Mouse (Mus musculus): ENCODE measurements around the gene Gprc5b. TPM values are rescaled to one million over a fixed set of nuclear protein-coding genes. Genes with fewer than 3 reads are reported as not detected.

Gprc5b gene
- polyA plus RNA-seq, 1 experiment from 2014 or later, result 7.5 TPM

- Histone ChIP-seq H3K4me2 (no peak overlapping the region), H3K4me3 (replicated peaks) (no peak overlapping the region), H3K27ac (no peak overlapping the region), H3K9me3 (no peaks in the 10 kb centered on the region), H3K4me1 (replicated peaks) (0 out of 2 replicates have a peak, but pooled peaks cover 5% of the 10 kb centered on the region), H3K27me3 (no peaks in the 10 kb centered on the region), H3K9ac (replicated peaks) (no peak overlapping the region), H3K36me3 (no peaks in the 10 kb centered on the region)
- no peak for ATAC-seq (ENCODE audit: insufficient number of reproducible peaks, insufficient read depth, low FRiP score, low TSS enrichment, low read depth)
- 78% methylated on average over 3 of the region's 3 CpGs for WGBS
These were observed 47.8 kb downstream of the Gprc5b start for GRCm38 (mm10) chr7:118947241-118947640.

GRCm38 (mm10) chr7:118944884-118945283, 50.1 kb downstream of the Gprc5b start:
- Histone ChIP-seq H3K27me3 (no peaks in the 10 kb centered on the region), H3K36me3 (no peaks in the 10 kb centered on the region), H3K4me2 (no peak overlapping the region), H3K4me3 (replicated peaks) (no peak overlapping the region), H3K27ac (no peak overlapping the region), H3K9me3 (no peaks in the 10 kb centered on the region), H3K4me1 (replicated peaks) (0 out of 2 replicates have a peak, but pooled peaks cover 5% of the 10 kb centered on the region), H3K9ac (replicated peaks) (no peak overlapping the region)
- ATAC-seq (ENCODE audit: insufficient number of reproducible peaks, insufficient read depth, low FRiP score, low TSS enrichment, low read depth), result no peak
- WGBS, result 10% methylated on average over 2 of the region's 2 CpGs

GRCm38 (mm10) chr7:118943170-118943569, 51.8 kb downstream of the Gprc5b start:
- no peaks in the 10 kb centered on the region for H3K36me3 ChIP-seq
- no peak overlapping the region for H3K27ac ChIP-seq
- no peak overlapping the region for H3K9ac ChIP-seq (replicated peaks)
- H3K27me3 ChIP-seq, result no peaks in the 10 kb centered on the region
- 42% methylated on average over 7 of the region's 7 CpGs for WGBS
- no peak overlapping the region for H3K4me3 ChIP-seq (replicated peaks)
- no peak for ATAC-seq (ENCODE audit: insufficient number of reproducible peaks, insufficient read depth, low FRiP score, low TSS enrichment, low read depth)
- no peaks in the 10 kb centered on the region for H3K9me3 ChIP-seq
- 0 out of 2 replicates have a peak, but pooled peaks cover 5% of the 10 kb centered on the region for H3K4me1 ChIP-seq (replicated peaks)
- H3K4me2 ChIP-seq, result no peak overlapping the region

GRCm38 (mm10) chr7:118942297-118942696, 52.7 kb downstream of the Gprc5b start:
- no peak overlapping the region for H3K9ac ChIP-seq (replicated peaks)
- no peaks in the 10 kb centered on the region for H3K27me3 ChIP-seq
- H3K9me3 ChIP-seq, result no peaks in the 10 kb centered on the region
- H3K4me3 ChIP-seq (replicated peaks), result no peak overlapping the region
- WGBS, result 53% methylated on average over 3 of the region's 3 CpGs
- ATAC-seq (ENCODE audit: insufficient number of reproducible peaks, insufficient read depth, low FRiP score, low TSS enrichment, low read depth), result no peak
- no peaks in the 10 kb centered on the region for H3K36me3 ChIP-seq
- H3K27ac ChIP-seq, result no peak overlapping the region
- H3K4me2 ChIP-seq, result no peak overlapping the region
- 0 out of 2 replicates have a peak, but pooled peaks cover 5% of the 10 kb centered on the region for H3K4me1 ChIP-seq (replicated peaks)

- H3K27ac ChIP-seq, result no peak overlapping the region
- ATAC-seq (ENCODE audit: insufficient number of reproducible peaks, insufficient read depth, low FRiP score, low TSS enrichment, low read depth), result no peak
- no peak overlapping the region for H3K4me3 ChIP-seq (replicated peaks)
- no peaks in the 10 kb centered on the region for H3K9me3 ChIP-seq
- no peak overlapping the region for H3K4me2 ChIP-seq
- no peaks in the 10 kb centered on the region for H3K4me1 ChIP-seq (replicated peaks)
- H3K9ac ChIP-seq (replicated peaks), result no peak overlapping the region
- 75% methylated on average over 11 of the region's 11 CpGs for WGBS
- no peaks in the 10 kb centered on the region for H3K27me3 ChIP-seq
- no peaks in the 10 kb centered on the region for H3K36me3 ChIP-seq
These were observed 57.3 kb downstream of the Gprc5b start for GRCm38 (mm10) chr7:118937469-118938387.

- Histone ChIP-seq H3K4me3 (replicated peaks) (no peak overlapping the region), H3K4me1 (replicated peaks) (no peaks in the 10 kb centered on the region), H3K4me2 (no peak overlapping the region), H3K9me3 (no peaks in the 10 kb centered on the region), H3K9ac (replicated peaks) (no peak overlapping the region), H3K27ac (no peak overlapping the region), H3K27me3 (no peaks in the 10 kb centered on the region), H3K36me3 (no peaks in the 10 kb centered on the region)
- ATAC-seq (ENCODE audit: insufficient number of reproducible peaks, insufficient read depth, low FRiP score, low TSS enrichment, low read depth), result no peak
- WGBS, result 52% methylated on average over 4 of the region's 4 CpGs
These were observed 58.2 kb downstream of the Gprc5b start for GRCm38 (mm10) chr7:118936844-118937243.

- 78% methylated on average over 2 of the region's 2 CpGs for WGBS
- no peaks in the 10 kb centered on the region for H3K36me3 ChIP-seq
These were observed 59.7 kb downstream of the Gprc5b start for GRCm38 (mm10) chr7:118935306-118935705.

GRCm38 (mm10) chr7:118931502-118932395, 63.3 kb downstream of the Gprc5b start:
- H3K4me2 ChIP-seq, result no peak overlapping the region
- ATAC-seq (ENCODE audit: insufficient number of reproducible peaks, insufficient read depth, low FRiP score, low TSS enrichment, low read depth), result no peak
- no peak overlapping the region for H3K4me3 ChIP-seq (replicated peaks)
- 81% methylated on average over 17 of the region's 17 CpGs for WGBS
- H3K9ac ChIP-seq (replicated peaks), result no peak overlapping the region
- H3K27me3 ChIP-seq, result no peaks in the 10 kb centered on the region
- no peaks in the 10 kb centered on the region; the same call in 1 of the 2 replicates for H3K4me1 ChIP-seq (replicated peaks)
- H3K27ac ChIP-seq, result no peak overlapping the region
- no peaks in the 10 kb centered on the region for H3K36me3 ChIP-seq
- no peaks in the 10 kb centered on the region for H3K9me3 ChIP-seq

More at GRCm38 (mm10) chr7:118935306-118935705, 59.7 kb downstream of the Gprc5b start:
- H3K9ac ChIP-seq (replicated peaks), result no peak overlapping the region
- H3K27me3 ChIP-seq, result no peaks in the 10 kb centered on the region
- no peak overlapping the region for H3K27ac ChIP-seq
- no peak overlapping the region for H3K4me2 ChIP-seq
- H3K4me1 ChIP-seq (replicated peaks), result no peaks in the 10 kb centered on the region
- H3K4me3 ChIP-seq (replicated peaks), result no peak overlapping the region
- no peak for ATAC-seq (ENCODE audit: insufficient number of reproducible peaks, insufficient read depth, low FRiP score, low TSS enrichment, low read depth)
- no peaks in the 10 kb centered on the region for H3K9me3 ChIP-seq

GRCm38 (mm10) chr7:118929601-118930311, 65.3 kb downstream of the Gprc5b start:
- Histone ChIP-seq H3K4me2 (no peak overlapping the region), H3K9me3 (no peaks in the 10 kb centered on the region), H3K4me1 (replicated peaks) (no peaks in the 10 kb centered on the region; the same call in 1 of the 2 replicates), H3K36me3 (no peaks in the 10 kb centered on the region), H3K9ac (replicated peaks) (no peak overlapping the region), H3K4me3 (replicated peaks) (no peak overlapping the region), H3K27ac (no peak overlapping the region), H3K27me3 (no peaks in the 10 kb centered on the region)
- no peak for ATAC-seq (ENCODE audit: insufficient number of reproducible peaks, insufficient read depth, low FRiP score, low TSS enrichment, low read depth)
- 36% methylated on average over 16 of the region's 16 CpGs for WGBS

GRCm38 (mm10) chr7:118928916-118929315, 66.1 kb downstream of the Gprc5b start:
- Histone ChIP-seq H3K4me1 (replicated peaks) (no peaks in the 10 kb centered on the region; the same call in 1 of the 2 replicates), H3K27ac (no peak overlapping the region), H3K27me3 (no peaks in the 10 kb centered on the region), H3K4me2 (no peak overlapping the region), H3K9me3 (no peaks in the 10 kb centered on the region), H3K4me3 (replicated peaks) (no peak overlapping the region), H3K9ac (replicated peaks) (no peak overlapping the region), H3K36me3 (no peaks in the 10 kb centered on the region)
- 67% methylated on average over 8 of the region's 8 CpGs for WGBS
- no peak for ATAC-seq (ENCODE audit: insufficient number of reproducible peaks, insufficient read depth, low FRiP score, low TSS enrichment, low read depth)
